Mouse (Mus musculus) kidney, adult 2 months (tissue): ENCODE results near the gene Sgpp1.

Experiments used
- CTCF ChIP-seq: fragments of 200-500 bp; conservative IDR thresholded peaks from 2 replicates; pipeline ENCODE4 v1.5.1; 2011; ENCODE audit warnings: low read depth, mild to moderate bottlenecking, control low read depth, low read length, moderate library complexity, mixed read lengths; ENCODE audit not compliant: insufficient read depth, insufficient read length
- POLR2A ChIP-seq: fragments of 200-500 bp; IDR thresholded peaks from one replicate; pipeline ENCODE4 v1.6.1; 2011; ENCODE audit warnings: low read depth, low read length, control low read depth

GRCm38 (mm10) chr12:75756387-75756786 is 20.9 kb upstream of the Sgpp1 start:
- TF ChIP-seq POLR2A (no peak), CTCF (no peak)
